Mouse (Mus musculus) thymus, postnatal 0 days (tissue): ENCODE data around the gene Fxr2. TPM values are rescaled to one million over a fixed set of nuclear protein-coding genes. Genes with fewer than 3 reads are reported as not detected.
"Not testable (repeated sequence)": the region's sequence is repeated elsewhere in the genome, so short reads cannot be mapped to it uniquely, and the experiment has no call there.

Experiments used
- DNase-seq: peaks from one replicate; pipeline ENCODE4 v3.0.0-alpha.2; 2015; ENCODE audit warnings: low spot score
- polyA plus RNA-seq: library from polyadenylated mRNA; unstranded; fragments of >200 nt; fragmentation: Nextera tagmentation; extraction: Ambion mirVana; gene quantifications from 2 replicates; pipeline ENCODE4 v1.2.1, GENCODE M21; 2015

The Fxr2 gene
- polyA plus RNA-seq, 1 experiment from 2014 or later: 26.6 TPM

- DNase-seq: no peak
These were observed 23.4 kb upstream of the Fxr2 start for GRCm38 (mm10) chr11:69609416-69609815.

DNA sequence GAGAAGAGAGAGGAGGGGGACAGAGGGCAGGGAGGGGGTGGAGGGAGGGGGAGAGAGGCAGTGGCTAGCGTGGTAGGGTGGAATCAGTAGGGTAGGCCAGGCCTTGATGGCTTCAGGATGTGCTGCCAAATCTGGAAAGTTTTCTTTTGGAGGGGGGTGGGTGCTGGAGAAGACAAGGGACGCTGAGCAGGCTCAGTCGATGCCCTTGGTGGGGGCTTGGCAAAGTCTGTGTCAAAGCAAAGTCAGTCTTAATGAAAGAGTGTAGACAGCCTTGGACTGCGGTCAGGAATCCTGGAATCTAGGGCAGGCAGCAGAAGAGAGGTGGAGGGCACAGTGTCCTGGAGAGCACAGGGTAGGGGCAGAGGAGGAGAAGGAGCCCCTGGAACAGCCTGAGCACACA, 21.9 kb upstream of the Fxr2 start:
- DNase-seq: no peak

GRCm38 (mm10) chr11:69613553-69614256, 19.1 kb upstream of the Fxr2 start:
- peak; percentile 31 for DNase-seq

DNA sequence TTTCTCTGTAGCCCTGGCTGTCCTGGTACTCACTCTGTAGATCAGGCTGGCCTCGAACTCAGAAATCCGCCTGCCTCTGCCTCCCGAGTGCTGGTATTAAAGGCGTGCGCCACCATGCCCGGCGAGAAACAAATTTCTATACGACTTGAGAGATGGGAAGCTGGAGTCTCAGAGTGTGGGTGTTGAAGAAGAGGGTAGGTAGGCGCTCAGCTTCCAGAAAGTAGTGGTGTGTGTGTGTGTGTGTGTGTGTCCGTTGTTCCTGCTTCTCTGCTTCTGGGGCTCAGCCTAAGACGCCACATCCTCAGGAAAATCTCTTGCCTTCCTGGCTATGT, 18.6 kb upstream of the Fxr2 start:
- not testable (repeated sequence) for DNase-seq

GRCm38 (mm10) chr11:69616781-69617180, 16.0 kb upstream of the Fxr2 start:
- no peak for DNase-seq

DNA sequence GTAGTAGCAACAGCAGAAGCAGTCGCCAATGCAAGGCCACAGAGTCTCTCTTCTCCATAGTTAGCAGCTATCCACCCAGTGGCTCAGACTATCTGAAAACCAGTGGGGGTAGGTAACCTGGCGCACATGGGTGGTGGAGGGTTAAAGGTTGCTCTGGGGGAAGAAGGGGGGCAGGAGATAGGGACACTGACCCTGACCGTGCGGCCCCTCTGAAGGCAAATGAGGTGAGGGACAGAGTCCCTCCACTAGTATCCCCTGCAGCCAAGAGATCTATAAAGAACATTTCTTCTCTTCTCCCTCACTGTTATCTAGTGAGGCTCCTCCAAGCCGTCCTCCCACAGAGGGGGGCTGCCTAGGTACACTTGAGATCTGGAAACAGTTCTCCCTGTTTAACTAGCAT, 15.0 kb upstream of the Fxr2 start, which contains the start of gene Shbg:
Gene Shbg, minus strand, starts transcription at position 101 of the 400 bp plus-strand sequence.
- no peak for DNase-seq

DNA sequence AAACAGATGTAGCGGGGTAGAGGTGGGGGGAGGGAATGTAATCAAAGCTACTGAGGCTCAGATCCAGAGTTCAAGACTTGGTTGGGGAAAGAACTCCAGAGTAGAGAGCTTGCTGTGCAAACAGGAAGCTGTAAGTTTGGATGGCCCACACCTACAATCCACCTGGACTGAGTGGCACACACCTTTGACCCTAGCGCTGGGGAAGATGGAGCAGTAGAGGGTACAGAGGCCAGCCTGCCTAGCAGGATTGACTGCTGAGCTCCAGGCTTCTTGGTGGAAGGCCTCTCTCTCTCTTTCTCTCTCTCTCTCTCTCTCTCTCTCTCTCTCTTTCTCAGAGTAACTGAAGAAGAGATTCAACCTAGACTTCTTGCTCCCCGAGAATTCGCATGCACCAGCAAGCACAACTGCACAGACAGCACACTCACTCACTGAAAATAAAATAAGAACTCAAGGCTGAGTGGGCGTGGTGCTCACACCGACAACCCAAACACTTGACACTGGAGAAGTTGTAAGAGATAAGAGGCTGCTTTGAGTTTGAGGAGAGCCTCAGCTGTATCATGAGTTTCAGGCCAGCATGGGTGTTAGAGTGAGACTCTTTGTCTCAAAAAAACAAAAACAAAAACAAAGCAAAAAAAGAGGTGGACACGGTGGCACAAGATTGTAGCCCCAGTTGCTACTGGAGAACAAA, 12.3 kb upstream of the Fxr2 start:
- DNase-seq: no peak

DNA sequence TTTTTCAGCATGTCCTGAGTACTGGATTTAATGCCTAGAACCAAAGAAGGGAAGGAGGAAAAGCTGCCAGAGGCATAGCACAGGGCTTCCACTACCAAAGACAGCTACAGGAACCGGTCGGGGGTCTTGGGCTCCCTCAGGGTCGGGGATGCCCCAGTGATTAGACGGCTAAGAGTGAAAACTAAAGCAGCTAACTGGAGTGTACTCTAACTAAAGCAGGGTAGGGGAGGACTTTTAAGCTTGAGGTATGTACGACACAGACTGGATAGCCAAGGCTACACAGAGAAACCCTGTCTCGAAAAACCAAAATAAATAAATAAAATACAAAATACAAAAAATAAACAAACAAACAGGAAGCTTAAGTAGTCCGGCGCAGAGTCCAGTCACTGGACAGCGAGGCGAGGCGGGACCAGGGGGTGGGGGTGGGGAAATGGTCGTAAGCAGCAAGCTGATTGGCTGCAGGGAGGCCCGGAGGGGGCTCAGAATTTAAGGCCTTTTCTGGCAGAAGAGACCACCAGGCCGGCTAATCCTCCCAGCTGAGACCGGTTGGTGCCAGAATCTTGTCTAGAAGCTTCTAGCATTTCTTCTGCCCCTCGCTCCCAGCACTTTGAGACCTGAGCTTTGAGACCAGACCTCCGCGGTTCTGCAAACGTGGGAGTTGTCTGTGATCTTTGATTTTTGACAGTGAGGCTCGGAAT, 11.1 kb upstream of the Fxr2 start, which contains the start of gene Sat2:
Gene Sat2, plus strand, starts transcription at position 454 of the 698 bp plus-strand sequence.
- no peak for DNase-seq

DNA sequence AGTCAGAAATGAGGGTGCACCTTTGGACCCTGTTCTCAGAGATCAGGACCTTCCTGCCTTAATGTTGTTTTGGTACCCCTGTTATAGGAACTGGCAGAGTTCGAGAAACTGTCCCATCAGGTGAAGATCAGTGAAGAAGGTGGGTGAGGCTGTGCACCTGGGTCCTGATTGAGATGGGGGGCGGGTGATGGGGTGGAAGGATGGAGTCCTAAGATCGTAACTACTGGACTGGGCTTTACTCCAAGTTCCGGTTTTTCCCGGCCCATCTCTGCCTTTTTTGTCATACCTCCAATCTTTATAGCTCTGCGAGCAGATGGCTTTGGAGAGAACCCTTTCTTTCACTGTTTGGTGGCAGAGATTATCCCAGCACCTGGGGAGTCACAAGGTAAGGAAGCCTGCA, 10.4 kb upstream of the Fxr2 start:
- no peak for DNase-seq

- DNase-seq: no peak
These were observed 9.8 kb upstream of the Fxr2 start for GRCm38 (mm10) chr11:69623006-69623405.

DNA sequence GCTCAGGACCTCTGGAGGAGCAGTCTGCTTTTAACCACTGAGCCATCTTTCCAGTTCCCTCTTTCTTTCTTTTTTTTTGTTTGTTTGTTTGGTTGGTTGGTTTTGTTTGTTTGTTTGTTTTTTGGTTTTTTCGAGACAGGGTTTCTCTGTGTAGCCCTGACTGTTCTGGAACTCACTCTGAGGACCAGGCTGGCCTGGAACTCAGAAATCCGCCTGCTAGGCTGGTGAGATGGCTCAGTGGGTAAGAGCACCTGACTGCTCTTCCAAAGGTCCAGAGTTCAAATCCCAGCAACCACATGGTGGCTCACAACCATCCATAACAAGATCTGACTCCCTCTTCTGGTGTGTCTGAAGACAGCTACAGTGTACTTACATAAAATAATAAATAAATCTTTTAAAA, 8.5 kb upstream of the Fxr2 start:
- not testable (repeated sequence) for DNase-seq

- DNase-seq: peak; percentile 73
These were observed 4.5 kb upstream of the Fxr2 start for GRCm38 (mm10) chr11:69628286-69628685.

DNA sequence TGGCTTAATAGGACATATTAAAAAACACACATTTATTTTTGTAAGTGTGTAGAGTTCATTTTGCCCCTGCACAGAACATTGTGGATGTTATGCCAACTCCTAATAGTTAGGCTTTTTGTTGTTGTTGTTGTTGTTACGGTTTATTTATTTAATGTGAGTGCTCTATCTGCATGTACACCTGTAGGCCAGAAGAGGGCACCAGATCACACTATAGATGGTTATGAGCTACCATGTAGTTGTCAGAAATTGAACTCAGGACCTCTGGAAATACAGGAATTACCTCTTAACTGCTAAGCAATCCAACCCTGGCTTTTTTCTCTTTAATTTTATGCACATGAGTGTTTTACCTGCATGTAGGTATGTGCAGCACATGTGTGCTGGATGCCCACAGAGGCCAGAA, 3.0 kb upstream of the Fxr2 start:
- peak; percentile 36 for DNase-seq

DNA sequence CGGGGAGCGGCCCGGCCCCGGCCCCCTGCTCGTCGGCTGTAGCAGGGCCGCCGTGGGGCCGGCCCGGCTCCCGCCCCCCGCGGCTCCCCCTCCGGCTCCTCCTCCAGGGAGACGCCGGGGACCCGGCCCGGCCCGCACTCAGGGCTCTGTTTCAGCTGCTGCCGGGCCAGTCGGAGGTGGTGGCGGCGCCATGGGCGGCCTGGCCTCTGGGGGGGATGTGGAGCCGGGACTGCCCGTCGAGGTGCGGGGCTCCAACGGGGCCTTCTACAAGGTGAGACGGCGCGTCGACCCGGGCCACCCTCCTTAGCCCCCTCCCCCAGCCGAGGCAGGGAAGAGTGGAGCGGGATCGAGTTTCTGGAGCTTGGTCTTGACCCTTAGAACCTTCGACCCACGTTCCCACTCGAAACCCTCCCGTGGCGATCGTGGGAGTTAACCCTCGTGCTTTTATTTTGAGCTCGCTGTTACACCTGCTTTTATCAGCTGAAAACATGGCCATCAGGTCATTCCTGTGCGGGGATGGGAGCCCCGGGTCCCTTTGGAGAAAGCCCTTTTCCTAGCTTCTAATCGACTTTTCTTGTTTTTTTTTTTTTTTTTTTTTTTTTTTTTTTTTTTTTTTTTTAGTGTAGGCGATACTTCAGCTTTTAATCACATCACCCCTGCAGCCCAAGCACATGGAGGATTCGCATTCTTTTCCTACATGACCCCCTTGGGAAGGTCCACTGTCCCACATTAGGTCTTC, 507 bp downstream of the Fxr2 start:
- no peak for DNase-seq

- no peak for DNase-seq
These were observed 2.7 kb downstream of the Fxr2 start for GRCm38 (mm10) chr11:69635471-69635870.

GRCm38 (mm10) chr11:69645860-69646259, 13.1 kb downstream of the Fxr2 start:
- no peak for DNase-seq

- no peak for DNase-seq
These were observed 20.6 kb downstream of the Fxr2 start for GRCm38 (mm10) chr11:69653399-69653798.

DNA sequence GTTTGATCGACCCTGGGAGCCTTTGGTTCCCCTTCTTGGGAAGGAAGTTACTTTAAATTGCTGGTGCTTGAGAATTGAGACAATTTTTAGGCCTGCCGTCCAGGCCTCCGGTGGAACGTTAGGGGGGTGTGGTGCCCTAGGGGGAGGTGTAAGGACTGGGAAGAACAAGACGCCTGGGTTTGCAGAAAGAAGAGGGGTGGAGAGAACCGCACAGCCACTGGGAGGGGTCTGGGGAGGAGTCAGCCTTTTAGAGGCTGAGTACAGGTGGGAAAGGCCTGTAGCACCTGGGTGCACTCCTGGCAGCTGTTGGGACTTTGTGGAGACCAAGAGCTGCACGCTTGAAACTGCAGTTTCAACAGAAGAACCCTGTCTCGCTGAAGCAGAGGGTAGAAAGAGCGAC, 22.0 kb downstream of the Fxr2 start:
- DNase-seq: no peak

DNA sequence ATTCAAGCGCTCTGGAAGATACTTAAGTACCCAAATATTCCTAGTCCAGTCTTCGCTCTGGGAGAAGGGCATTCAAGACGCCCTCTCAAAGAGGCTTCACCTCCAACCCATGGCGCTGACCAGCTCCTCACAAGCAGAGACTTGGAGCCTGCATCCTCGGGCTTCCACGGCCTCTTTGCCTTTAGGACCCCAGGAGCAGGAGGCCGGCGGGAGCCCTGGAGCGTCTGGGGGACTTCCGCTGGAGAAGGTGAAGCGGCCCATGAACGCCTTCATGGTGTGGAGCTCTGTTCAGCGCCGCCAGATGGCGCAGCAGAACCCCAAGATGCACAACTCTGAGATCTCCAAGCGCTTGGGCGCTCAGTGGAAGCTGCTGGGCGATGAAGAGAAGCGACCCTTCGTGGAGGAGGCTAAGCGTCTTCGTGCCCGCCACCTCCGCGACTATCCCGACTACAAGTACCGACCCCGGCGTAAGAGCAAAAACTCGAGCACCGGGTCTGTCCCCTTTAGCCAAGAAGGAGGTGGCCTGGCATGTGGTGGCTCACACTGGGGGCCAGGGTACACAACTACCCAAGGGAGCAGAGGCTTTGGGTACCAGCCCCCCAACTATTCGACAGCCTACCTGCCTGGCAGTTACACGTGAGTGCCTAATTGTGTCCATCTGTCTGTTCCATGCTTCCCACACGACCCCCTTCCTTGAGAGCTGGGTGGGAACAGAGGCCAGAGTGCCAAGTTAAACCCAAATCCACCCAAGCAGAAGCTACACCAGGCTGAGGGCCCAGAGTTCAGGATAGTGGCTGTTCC, 22.7 kb downstream of the Fxr2 start, which contains the start of gene Sox15:
Gene Sox15, plus strand, starts transcription at position 51 of the 801 bp plus-strand sequence.
- DNase-seq: peak; percentile 57

GRCm38 (mm10) chr11:69656065-69656455, 23.3 kb downstream of the Fxr2 start:
- no peak for DNase-seq
